Mouse (Mus musculus) lung, postnatal 0 days (tissue): ENCODE results near the gene Xrcc4.

Experiments used
- CTCF ChIP-seq: IDR thresholded peaks from 2 replicates; pipeline ENCODE4 v1.5.1; 2016; ENCODE audit warnings: antibody characterized with exemption, mild to moderate bottlenecking
- EP300 ChIP-seq: IDR thresholded peaks from 2 replicates; pipeline ENCODE4 v1.6.1; 2016; ENCODE audit warnings: antibody characterized with exemption, mild to moderate bottlenecking, control low read depth

DNA sequence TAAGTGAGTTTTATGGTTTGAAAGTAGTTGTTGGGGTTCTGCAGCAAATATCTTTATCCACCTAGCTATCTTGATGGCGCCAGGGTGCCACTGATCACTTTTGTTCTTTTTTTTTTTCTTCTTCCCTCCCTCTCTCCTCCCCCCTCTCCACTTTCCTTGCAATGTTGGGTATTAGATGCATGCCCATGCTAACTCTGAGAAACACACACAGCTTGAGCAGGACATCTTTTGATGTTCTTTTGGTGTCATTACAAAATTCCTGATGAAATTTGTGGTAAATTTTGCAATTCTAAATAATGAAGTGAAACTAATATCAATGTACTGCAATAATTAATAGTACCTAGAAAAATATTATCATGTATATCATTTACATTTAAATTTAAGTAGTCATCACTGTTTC is 205.9 kb downstream of the Xrcc4 start:
- TF ChIP-seq CTCF (no peak), EP300 (no peak)
